ENCODE assay signal across 24 mouse cellular contexts in genomic region chr5:139815964-139816363, GRCm38 (mm10). TPM values are rescaled to one million over a fixed set of nuclear protein-coding genes. Genes with fewer than 3 reads are reported as not detected.
A peak's percentile ranks its signal among the peaks of the same experiment; 100 is the strongest.
DNase-seq lines count a peak whose midpoint lies in the region; ATAC-seq and TF ChIP-seq lines count a peak whose summit lies in the region.
"Had no signal": no experiment of that assay in that cellular context is flagged by ENCODE, and none has a peak within 500 bp of the region (broad histone marks: within the 10 kb centered on the region; RNA-seq: fewer than 3 reads in every experiment).

No protein-coding gene starts in this region.

- no peaks in the 10 kb centered on the region for H3K36me3 ChIP-seq in heart, adult 2 months (ENCODE audit: control insufficient read depth, insufficient read depth, low read length)
- H3K36me3 ChIP-seq in lung, embryonic 16.5 days (ENCODE audit: control insufficient read depth, insufficient read depth, low read length), result no peaks in the 10 kb centered on the region
- no peaks in the 10 kb centered on the region for H3K36me3 ChIP-seq in testis, adult 2 months (ENCODE audit: control insufficient read depth, insufficient read depth, low read length)
- H3K36me3 ChIP-seq: embryonic facial prominence, embryonic 15.5 days; hindbrain, embryonic 13.5 days had no signal

- H3K79me2 ChIP-seq in heart, adult 2 months (replicated peaks; ENCODE audit: control insufficient read depth, insufficient read depth, low read length), result no peaks in the 10 kb centered on the region

- intact Hi-C loops in heart, adult 2 months (cut with DNase I), result loop anchor here (2.0 kb wide), 1 partner anchor 39 kb away; no protein-coding TSS in a partner anchor

- peak; percentile 82 for DNase-seq in heart, adult 11 months
- no peak for DNase-seq in heart, adult 2 months
- DNase-seq in lung, postnatal 25 days (ENCODE audit: low spot score), result no peak
- peak; percentile 51 for DNase-seq in adrenal gland, postnatal 10 days
- no peak for DNase-seq in thymus, postnatal 14 days
- DNase-seq: cerebellum, adult 11 months; cerebellum, postnatal 14 days; embryo, embryonic 11 days; gastrocnemius, postnatal 14 days; kidney, postnatal 10 days; left cerebral cortex, postnatal 4 days had no signal

- no peak overlapping the region for H3K27ac ChIP-seq in heart, adult 2 months
- H3K27ac ChIP-seq in lung, embryonic 16.5 days (ENCODE audit: low read length), result no peak overlapping the region; the same call in 1 of the 2 replicates
- H3K27ac ChIP-seq in testis, adult 2 months (ENCODE audit: control insufficient read depth, insufficient read depth, low read depth, low read length), result peak overlapping the region; percentile 77
- H3K27ac ChIP-seq: embryonic facial prominence, embryonic 15.5 days; hindbrain, embryonic 13.5 days; midbrain, embryonic 13.5 days had no signal

- no peak overlapping the region for H3K4me3 ChIP-seq in heart, adult 2 months
- no peak overlapping the region for H3K4me3 ChIP-seq in lung, embryonic 16.5 days (ENCODE audit: low read length)
- H3K4me3 ChIP-seq in testis, adult 2 months (ENCODE audit: control insufficient read depth, low read depth, low read length), result no peak overlapping the region
- H3K4me3 ChIP-seq: embryonic facial prominence, embryonic 15.5 days; hindbrain, embryonic 13.5 days; midbrain, embryonic 13.5 days had no signal

- H3K27me3 ChIP-seq in heart, adult 2 months (ENCODE audit: control insufficient read depth, insufficient read depth, low read length), result no peaks in the 10 kb centered on the region
- H3K27me3 ChIP-seq in lung, embryonic 16.5 days (ENCODE audit: control insufficient read depth, insufficient read depth, low read depth, low read length), result peaks cover 10% of the 10 kb centered on the region
- H3K27me3 ChIP-seq in testis, adult 2 months (ENCODE audit: control insufficient read depth, insufficient read depth, low read length), result no peaks in the 10 kb centered on the region

- 0 out of 2 replicates have a peak, but pooled peaks have one; percentile 30 for ATAC-seq in lung, embryonic 16.5 days (ENCODE audit: low read depth)
- ATAC-seq: intestine, postnatal 0 days; midbrain, embryonic 13.5 days had no signal

- TF ChIP-seq POLR2A in heart, adult 2 months (IDR thresholded peaks at IDR 0.05; ENCODE audit: insufficient read depth, low read depth, low read length), result no peak
- peak; percentile 32; the same call in 1 of the 2 replicates for TF ChIP-seq POLR2A in testis, adult 2 months (IDR thresholded peaks at IDR 0.05; ENCODE audit: control insufficient read depth, low read depth, low read length)

- no peaks in the 10 kb centered on the region for H3K4me1 ChIP-seq in heart, adult 2 months (ENCODE audit: control insufficient read depth, insufficient read depth, low read length)
- H3K4me1 ChIP-seq in lung, embryonic 16.5 days (replicated peaks; ENCODE audit: control insufficient read depth, insufficient read depth, low read length), result peaks cover 3% of the 10 kb centered on the region; the same call in 1 of the 2 replicates
- no peaks in the 10 kb centered on the region for H3K4me1 ChIP-seq in testis, adult 2 months (ENCODE audit: control insufficient read depth, insufficient read depth, low read length)
- H3K4me1 ChIP-seq: embryonic facial prominence, embryonic 15.5 days; midbrain, embryonic 13.5 days had no signal

- H3K9ac ChIP-seq in heart, adult 2 months (ENCODE audit: low read depth, low read length), result no peak overlapping the region
- H3K9ac ChIP-seq in lung, embryonic 16.5 days (ENCODE audit: low read length), result no peak overlapping the region
- H3K9ac ChIP-seq: embryonic facial prominence, embryonic 15.5 days; hindbrain, embryonic 13.5 days; liver, embryonic 14.5 days; midbrain, embryonic 13.5 days had no signal

- TF ChIP-seq CTCF in heart, adult 2 months (IDR thresholded peaks at IDR 0.05), result no peak
- TF ChIP-seq CTCF in testis, adult 2 months (IDR thresholded peaks at IDR 0.05; ENCODE audit: control insufficient read depth, insufficient read depth, insufficient replicate concordance, low read depth, low read length), result no peak

- H3K4me2 ChIP-seq in lung, embryonic 16.5 days (ENCODE audit: low read depth, low read length), result no peak overlapping the region
- H3K4me2 ChIP-seq: embryonic facial prominence, embryonic 15.5 days; hindbrain, embryonic 13.5 days; midbrain, embryonic 13.5 days had no signal

- 39% methylated on average over 6 of the region's 6 CpGs for whole genome bisulfite sequencing in heart, adult 2 months
- 46% methylated on average over 6 of the region's 6 CpGs for WGBS in lung, embryonic 16.5 days

- TF ChIP-seq EP300 in heart, adult 2 months (IDR thresholded peaks at IDR 0.05; ENCODE audit: insufficient read depth, low read depth, low read length), result no peak

- H3K9me3 ChIP-seq in lung, embryonic 16.5 days (ENCODE audit: control insufficient read depth, low read length), result no peaks in the 10 kb centered on the region
- H3K9me3 ChIP-seq: embryonic facial prominence, embryonic 15.5 days; hindbrain, embryonic 13.5 days; midbrain, embryonic 13.5 days had no signal

RNA-seq across cellular contexts. Expression of gene Tmem184a, which starts 3.8 kb away (rescaled TPM):
- total RNA-seq in heart, adult 2 months (2021), result under 1 TPM in 1 of 2 experiments, not detected in 1; 0.05 TPM
- 0.29 and 1.5 TPM in 2 replicates for polyA plus RNA-seq in heart, adult 2 months (2012; rRNA removed)
- 13.9 and 14.6 TPM in 2 replicates for polyA plus RNA-seq in lung, embryonic 16.5 days (2015; fragmentation: Nextera tagmentation; extraction: Ambion mirVana)
- total RNA-seq in adrenal gland, postnatal 10 days (2021), result 1 to 10 TPM in 1 of 2 experiments, under 1 TPM in 1; 0.91 to 2.1 TPM
- polyA plus RNA-seq in testis, adult 2 months (2012; rRNA removed), result 138 and 204 TPM in 2 replicates
- total RNA-seq: neutrophil, adult 5-6 weeks had no signal

RNA-seq across cellular contexts. Expression of gene Gm26938, which starts 10.2 kb away (rescaled TPM):
- total RNA-seq in heart, adult 2 months (2021), result not detected
- not detected in 2 replicates for polyA plus RNA-seq in heart, adult 2 months (2012; rRNA removed)
- polyA plus RNA-seq in lung, embryonic 16.5 days (2015; fragmentation: Nextera tagmentation; extraction: Ambion mirVana), result not detected in 2 replicates
- not detected for total RNA-seq in adrenal gland, postnatal 10 days (2021)
- not detected in 2 replicates for polyA plus RNA-seq in testis, adult 2 months (2012; rRNA removed)
- total RNA-seq: CH12.LX; gastrocnemius, postnatal 14 days; layer of hippocampus, adult 8-10 months; left cerebral cortex, adult 18-20 months; left cerebral cortex, postnatal 4 days; neutrophil, adult 5-6 weeks had no signal
- polyA plus RNA-seq: brain, embryonic 14.5 days; embryonic facial prominence, embryonic 15.5 days; heart, postnatal 0 days; hindbrain, embryonic 13.5 days; intestine, postnatal 0 days; liver, embryonic 14.5 days; midbrain, embryonic 13.5 days had no signal

RNA-seq across cellular contexts. Expression of gene Psmg3, which starts 10.7 kb away (rescaled TPM):
- 10 to 100 TPM in 1 of 2 experiments, 1 to 10 TPM in 1; 9.9 to 11.3 TPM for total RNA-seq in heart, adult 2 months (2021)
- 14.2 and 15.7 TPM in 2 replicates for polyA plus RNA-seq in heart, adult 2 months (2012; rRNA removed)
- polyA plus RNA-seq in lung, embryonic 16.5 days (2015; fragmentation: Nextera tagmentation; extraction: Ambion mirVana), result 69.5 and 75.9 TPM in 2 replicates
- total RNA-seq in adrenal gland, postnatal 10 days (2021), result 10 to 100 TPM; 16.5 to 19.7 TPM
- polyA plus RNA-seq in testis, adult 2 months (2012; rRNA removed), result 9.9 and 11.0 TPM in 2 replicates

RNA-seq across cellular contexts. Expression of gene Mafk, which starts 24.7 kb away (rescaled TPM):
- total RNA-seq in heart, adult 2 months (2021), result 10 to 100 TPM; 33.2 to 34.1 TPM
- polyA plus RNA-seq in heart, adult 2 months (2012; rRNA removed), result 22.8 and 23.6 TPM in 2 replicates
- polyA plus RNA-seq in lung, embryonic 16.5 days (2015; fragmentation: Nextera tagmentation; extraction: Ambion mirVana), result 15.3 and 16.3 TPM in 2 replicates
- 10 to 100 TPM; 18.8 to 25.1 TPM for total RNA-seq in adrenal gland, postnatal 10 days (2021)
- polyA plus RNA-seq in testis, adult 2 months (2012; rRNA removed), result 10.8 and 14.5 TPM in 2 replicates

RNA-seq across cellular contexts. Expression of gene Ints1, which starts 40.5 kb away (rescaled TPM):
- 10 to 100 TPM; 40.2 to 40.9 TPM for total RNA-seq in heart, adult 2 months (2021)
- 35.1 and 40.3 TPM in 2 replicates for polyA plus RNA-seq in heart, adult 2 months (2012; rRNA removed)
- polyA plus RNA-seq in lung, embryonic 16.5 days (2015; fragmentation: Nextera tagmentation; extraction: Ambion mirVana), result 21.9 and 24.6 TPM in 2 replicates
- total RNA-seq in adrenal gland, postnatal 10 days (2021), result 10 to 100 TPM; 36.6 to 51.9 TPM
- polyA plus RNA-seq in testis, adult 2 months (2012; rRNA removed), result 33.9 and 36.4 TPM in 2 replicates

Comparison
In these comparisons a context has a peak if more than half of its experiments do, and no peak if none do; other contexts are left out.
1. DNase-seq: peak in heart, adult 11 months (single experiment) and adrenal gland, postnatal 10 days (single experiment); none in heart, adult 2 months (0 of 2), lung, postnatal 25 days (single experiment) and thymus, postnatal 14 days (single experiment).